Comparison of ENCODE assay signal across 8 mouse cellular contexts in genomic region chr3:31603237-31603636, GRCm38 (mm10).
DNase-seq lines count a peak whose midpoint lies in the region; ATAC-seq lines count a peak whose summit lies in the region.

No protein-coding gene starts in this region.

- no peak overlapping the region for H3K4me2 ChIP-seq in hindbrain, embryonic 12.5 days (replicated peaks)
- no peak overlapping the region for H3K4me2 ChIP-seq in forebrain, embryonic 11.5 days (ENCODE audit: low read depth, low read length, severe bottlenecking)
- no peak overlapping the region for H3K4me2 ChIP-seq in hindbrain, embryonic 14.5 days (replicated peaks)
- H3K4me2 ChIP-seq in midbrain, embryonic 16.5 days (ENCODE audit: low read length), result no peak overlapping the region

- no peaks in the 10 kb centered on the region for H3K9me3 ChIP-seq in hindbrain, embryonic 10.5 days
- no peaks in the 10 kb centered on the region for H3K9me3 ChIP-seq in hindbrain, embryonic 12.5 days (replicated peaks)
- H3K9me3 ChIP-seq in forebrain, embryonic 11.5 days (ENCODE audit: control insufficient read depth, low read length), result no peaks in the 10 kb centered on the region
- H3K9me3 ChIP-seq in hindbrain, embryonic 14.5 days (ENCODE audit: control insufficient read depth, low read length), result no peaks in the 10 kb centered on the region
- no peaks in the 10 kb centered on the region for H3K9me3 ChIP-seq in midbrain, embryonic 16.5 days (replicated peaks; ENCODE audit: control insufficient read depth, low read length, poor library complexity, severe bottlenecking)

- H3K4me3 ChIP-seq in hindbrain, embryonic 10.5 days, result no peak overlapping the region
- H3K4me3 ChIP-seq in hindbrain, embryonic 12.5 days, result no peak overlapping the region
- H3K4me3 ChIP-seq in forebrain, embryonic 11.5 days (ENCODE audit: low read depth, low read length), result no peak overlapping the region
- H3K4me3 ChIP-seq in hindbrain, embryonic 14.5 days (replicated peaks; ENCODE audit: low read length), result no peak overlapping the region
- H3K4me3 ChIP-seq in midbrain, embryonic 16.5 days (ENCODE audit: low read depth, low read length), result no peak overlapping the region

- 26% methylated on average over 7 of the region's 7 CpGs for WGBS in hindbrain, embryonic 10.5 days
- 23% methylated on average over 7 of the region's 7 CpGs for WGBS in hindbrain, embryonic 12.5 days
- WGBS in forebrain, embryonic 11.5 days, result 27% methylated on average over 7 of the region's 7 CpGs
- 22% methylated on average over 7 of the region's 7 CpGs for WGBS in hindbrain, embryonic 14.5 days
- WGBS in midbrain, embryonic 16.5 days, result 20% methylated on average over 7 of the region's 7 CpGs

- no peaks in the 10 kb centered on the region for H3K4me1 ChIP-seq in hindbrain, embryonic 10.5 days (replicated peaks)
- H3K4me1 ChIP-seq in hindbrain, embryonic 12.5 days, result no peaks in the 10 kb centered on the region
- H3K4me1 ChIP-seq in forebrain, embryonic 11.5 days (replicated peaks; ENCODE audit: control insufficient read depth, insufficient read depth, low read length), result no peaks in the 10 kb centered on the region
- H3K4me1 ChIP-seq in hindbrain, embryonic 14.5 days (replicated peaks; ENCODE audit: control insufficient read depth, insufficient read depth, low read length), result no peaks in the 10 kb centered on the region
- H3K4me1 ChIP-seq in midbrain, embryonic 16.5 days (ENCODE audit: control insufficient read depth, insufficient read depth, low read length), result no peaks in the 10 kb centered on the region

- no peaks in the 10 kb centered on the region for H3K36me3 ChIP-seq in hindbrain, embryonic 10.5 days
- no peaks in the 10 kb centered on the region for H3K36me3 ChIP-seq in hindbrain, embryonic 12.5 days
- no peaks in the 10 kb centered on the region for H3K36me3 ChIP-seq in forebrain, embryonic 11.5 days (ENCODE audit: control insufficient read depth, insufficient read depth, low read length)
- no peaks in the 10 kb centered on the region for H3K36me3 ChIP-seq in hindbrain, embryonic 14.5 days (replicated peaks; ENCODE audit: control insufficient read depth, insufficient read depth)
- H3K36me3 ChIP-seq in midbrain, embryonic 16.5 days (ENCODE audit: control insufficient read depth, insufficient read depth, low read length), result no peaks in the 10 kb centered on the region

- H3K27me3 ChIP-seq in hindbrain, embryonic 10.5 days (ENCODE audit: insufficient read depth, poor library complexity, severe bottlenecking), result no peaks in the 10 kb centered on the region
- no peaks in the 10 kb centered on the region for H3K27me3 ChIP-seq in hindbrain, embryonic 12.5 days
- no peaks in the 10 kb centered on the region for H3K27me3 ChIP-seq in forebrain, embryonic 11.5 days (ENCODE audit: control insufficient read depth, insufficient read depth, low read length)
- H3K27me3 ChIP-seq in hindbrain, embryonic 14.5 days (ENCODE audit: control insufficient read depth, insufficient read depth, low read length), result no peaks in the 10 kb centered on the region
- no peaks in the 10 kb centered on the region for H3K27me3 ChIP-seq in midbrain, embryonic 16.5 days (ENCODE audit: control insufficient read depth, insufficient read depth, low read depth, low read length)

- H3K9ac ChIP-seq in hindbrain, embryonic 12.5 days, result no peak overlapping the region
- no peak overlapping the region for H3K9ac ChIP-seq in forebrain, embryonic 11.5 days (ENCODE audit: low read length)
- no peak overlapping the region for H3K9ac ChIP-seq in hindbrain, embryonic 14.5 days
- no peak overlapping the region for H3K9ac ChIP-seq in midbrain, embryonic 16.5 days (ENCODE audit: low read depth, low read length)

- ATAC-seq in hindbrain, embryonic 12.5 days (ENCODE audit: low FRiP score), result no peak
- ATAC-seq in forebrain, embryonic 11.5 days (replicated peaks; ENCODE audit: low FRiP score), result no peak
- 0 out of 2 replicates have a peak, but pooled peaks have one; percentile 43 for ATAC-seq in hindbrain, embryonic 14.5 days (ENCODE audit: low FRiP score)
- peak; percentile 62; the same call in 1 of the 2 replicates for ATAC-seq in midbrain, embryonic 16.5 days

- intact Hi-C loops in left cerebral cortex, postnatal 10 days (cut with DNase I), result loop anchor here (2.0 to 10.0 kb wide), 2 partner anchors 456 to 548 kb away; no protein-coding TSS in a partner anchor

- no peak overlapping the region for H3K27ac ChIP-seq in hindbrain, embryonic 10.5 days
- no peak overlapping the region for H3K27ac ChIP-seq in hindbrain, embryonic 12.5 days
- H3K27ac ChIP-seq in forebrain, embryonic 11.5 days (ENCODE audit: low read depth, low read length), result no peak overlapping the region
- H3K27ac ChIP-seq in hindbrain, embryonic 14.5 days, result no peak overlapping the region
- H3K27ac ChIP-seq in midbrain, embryonic 16.5 days (ENCODE audit: low read length), result no peak overlapping the region

- peak; percentile 71 for DNase-seq in hindbrain, embryonic 10.5 days (ENCODE audit: low spot score)
- DNase-seq in brain, adult 2 months (ENCODE audit: low read depth, low spot score), result peak; percentile 88
- DNase-seq in forebrain, embryonic 11.5 days (ENCODE audit: low spot score), result peak; percentile 83
- peak; percentile 96 for DNase-seq in hindbrain, embryonic 14.5 days (ENCODE audit: low spot score)
- DNase-seq in left cerebral cortex, postnatal 10 days (ENCODE audit: extremely low spot score in 1 of 2, low spot score in 2 of 2), result peak; percentile 77 to 79
- DNase-seq in telencephalon, adult 2 months (ENCODE audit: low read depth, low spot score), result peak; percentile 41

Comparison
In these comparisons a context has a peak if more than half of its experiments do, and no peak if none do; other contexts are left out.
1. ATAC-seq: peak in hindbrain, embryonic 14.5 days (single experiment) and midbrain, embryonic 16.5 days (single experiment); none in hindbrain, embryonic 12.5 days (single experiment) and forebrain, embryonic 11.5 days (single experiment).
2. DNase-seq: peak in every context shown above with its lines; median percentile 96 in hindbrain, embryonic 14.5 days; 88 in brain, adult 2 months; 83 in forebrain, embryonic 11.5 days; 78 in left cerebral cortex, postnatal 10 days; 71 in hindbrain, embryonic 10.5 days; 41 in telencephalon, adult 2 months.